Mouse (Mus musculus) lung, embryonic 16.5 days (tissue): Measurements from ENCODE around the gene Ncoa4. TPM values are rescaled to one million over a fixed set of nuclear protein-coding genes. Genes with fewer than 3 reads are reported as not detected.
"Not testable (repeated sequence)": the region's sequence is repeated elsewhere in the genome, so short reads cannot be mapped to it uniquely, and the experiment has no call there.

Experiments used
- ATAC-seq: fragments of 200-750 bp; cut with Nextera tagmentation; 2 replicates; pipeline ENCODE4 v1.8.0; 2017; ENCODE audit warnings: low read depth, mild to moderate bottlenecking, moderate library complexity
- H3K27ac ChIP-seq: fragments of 300-500 bp; sonication (generic); 2 replicates; pipeline ENCODE4 v1.5.1; 2014; ENCODE audit warnings: mild to moderate bottlenecking, control low read depth, low read length
- H3K27me3 ChIP-seq: fragments of 300-500 bp; sonication (generic); 2 replicates; pipeline ENCODE4 v1.6.1; 2014; ENCODE audit warnings: low read depth, low read length, mixed read lengths; ENCODE audit not compliant: control insufficient read depth, insufficient read depth
- H3K36me3 ChIP-seq: fragments of 300-500 bp; sonication (generic); 2 replicates; pipeline ENCODE4 v1.6.1; 2014; ENCODE audit warnings: low read length; ENCODE audit not compliant: control insufficient read depth, insufficient read depth
- H3K4me1 ChIP-seq: fragments of 300-500 bp; sonication (generic); replicated peaks from 2 replicates; pipeline ENCODE4 v1.6.1; 2014; ENCODE audit warnings: low read length, mixed read lengths; ENCODE audit not compliant: control insufficient read depth, insufficient read depth
- H3K4me2 ChIP-seq: fragments of 300-500 bp; sonication (generic); 2 replicates; pipeline ENCODE4 v1.6.1; 2014; ENCODE audit warnings: low read depth, low read length, control low read depth
- H3K4me3 ChIP-seq: fragments of 300-500 bp; sonication (generic); 2 replicates; pipeline ENCODE4 v1.5.1; 2014; ENCODE audit warnings: mild to moderate bottlenecking, low read length, control low read depth
- H3K9ac ChIP-seq: fragments of 300-500 bp; sonication (generic); 2 replicates; pipeline ENCODE4 v1.6.1; 2014; ENCODE audit warnings: low read length, control low read depth
- H3K9me3 ChIP-seq: fragments of 300-500 bp; sonication (generic); 2 replicates; pipeline ENCODE4 v1.6.1; 2016; ENCODE audit warnings: low read length; ENCODE audit not compliant: control insufficient read depth
- WGBS: fragments of 180-500 bp; shearing (Covaris S2); extraction: QIAGEN DNeasy Blood & Tissue Kit; methylation state at CpG from one replicate; pipeline ENCODE4 v1.1.7; 2014; 5-methylcytosine and 5-hydroxymethylcytosine counted together
- polyA plus RNA-seq: library from polyadenylated mRNA; unstranded; fragments of >200 nt; fragmentation: Nextera tagmentation; extraction: Ambion mirVana; gene quantifications from 2 replicates; pipeline ENCODE4 v1.2.1, GENCODE M21; 2015

Gene Ncoa4
- 106 and 108 TPM in 2 replicates for polyA plus RNA-seq

DNA sequence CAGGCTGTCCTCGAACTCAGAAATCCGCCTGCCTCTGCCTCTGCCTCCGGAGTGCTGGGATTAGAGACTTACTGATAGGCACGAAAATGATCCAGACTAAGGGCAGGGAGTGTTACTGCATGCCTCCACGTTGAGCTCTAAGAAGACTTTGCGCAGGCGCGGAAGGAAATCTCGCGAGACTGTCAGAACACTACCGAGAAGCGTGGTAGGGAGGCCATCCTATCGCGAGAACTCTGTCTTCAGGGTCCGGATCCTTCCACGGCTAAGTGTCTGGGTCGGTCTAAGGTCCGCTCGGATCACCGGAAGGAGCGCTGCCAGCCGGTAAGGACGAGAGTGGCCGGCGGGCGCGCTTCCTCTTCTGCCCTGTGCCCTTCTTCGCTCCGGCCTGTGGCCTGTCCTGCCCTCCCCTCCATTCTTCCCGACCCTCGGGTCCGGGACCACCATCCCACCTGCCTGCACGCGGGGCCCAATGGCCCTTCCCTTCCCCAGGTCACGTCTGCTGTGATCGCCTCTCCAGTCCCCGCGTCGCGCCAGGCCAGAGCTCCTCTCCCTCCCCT lies at the start of gene Ncoa4:
TSS of gene Ncoa4 (plus strand) at position 176 of the 557 bp plus-strand sequence.
- H3K4me2 ChIP-seq: peak within 1 kb of the TSS; percentile 69
- WGBS: under 1% methylated on average over 38 of the region's 40 CpGs
- peak within 1 kb of the TSS; percentile 60 for H3K27ac ChIP-seq
- H3K4me3 ChIP-seq: peak within 1 kb of the TSS; percentile 71
- H3K4me1 ChIP-seq: peaks cover 14% of the 10 kb centered on the region
- no peaks in the 10 kb centered on the region for H3K9me3 ChIP-seq
- ATAC-seq: peak; percentile 99
- peak within 1 kb of the TSS; percentile 83 for H3K9ac ChIP-seq
- H3K27me3 ChIP-seq: no peaks in the 10 kb centered on the region
- no peaks in the 10 kb centered on the region for H3K36me3 ChIP-seq

DNA sequence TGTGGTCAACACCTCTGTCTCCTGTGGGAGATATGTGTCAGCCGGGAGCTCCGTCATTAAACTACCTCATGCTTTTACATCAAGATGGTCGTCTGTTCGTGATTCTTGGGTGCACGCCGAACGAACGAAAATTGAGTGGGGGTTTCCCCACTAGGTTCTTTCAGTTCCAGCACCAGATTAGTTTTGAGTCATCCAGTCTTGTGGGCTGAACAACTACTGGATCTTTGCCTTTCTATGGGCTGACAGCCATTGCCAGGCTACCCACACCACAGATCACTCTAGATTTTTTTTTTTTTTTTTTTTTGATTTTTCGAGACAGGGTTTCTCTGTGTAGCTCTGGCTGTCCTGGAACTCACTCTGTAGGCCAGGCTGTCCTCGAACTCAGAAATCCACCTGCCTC lies 47.5 kb upstream of the Ncoa4 start:
- not testable (repeated sequence) for H3K27me3 ChIP-seq, H3K27ac ChIP-seq, H3K4me2 ChIP-seq, H3K4me1 ChIP-seq, ATAC-seq, H3K4me3 ChIP-seq, H3K9me3 ChIP-seq, H3K9ac ChIP-seq, H3K36me3 ChIP-seq
- 94% methylated on average over 10 of the region's 10 CpGs for WGBS

DNA sequence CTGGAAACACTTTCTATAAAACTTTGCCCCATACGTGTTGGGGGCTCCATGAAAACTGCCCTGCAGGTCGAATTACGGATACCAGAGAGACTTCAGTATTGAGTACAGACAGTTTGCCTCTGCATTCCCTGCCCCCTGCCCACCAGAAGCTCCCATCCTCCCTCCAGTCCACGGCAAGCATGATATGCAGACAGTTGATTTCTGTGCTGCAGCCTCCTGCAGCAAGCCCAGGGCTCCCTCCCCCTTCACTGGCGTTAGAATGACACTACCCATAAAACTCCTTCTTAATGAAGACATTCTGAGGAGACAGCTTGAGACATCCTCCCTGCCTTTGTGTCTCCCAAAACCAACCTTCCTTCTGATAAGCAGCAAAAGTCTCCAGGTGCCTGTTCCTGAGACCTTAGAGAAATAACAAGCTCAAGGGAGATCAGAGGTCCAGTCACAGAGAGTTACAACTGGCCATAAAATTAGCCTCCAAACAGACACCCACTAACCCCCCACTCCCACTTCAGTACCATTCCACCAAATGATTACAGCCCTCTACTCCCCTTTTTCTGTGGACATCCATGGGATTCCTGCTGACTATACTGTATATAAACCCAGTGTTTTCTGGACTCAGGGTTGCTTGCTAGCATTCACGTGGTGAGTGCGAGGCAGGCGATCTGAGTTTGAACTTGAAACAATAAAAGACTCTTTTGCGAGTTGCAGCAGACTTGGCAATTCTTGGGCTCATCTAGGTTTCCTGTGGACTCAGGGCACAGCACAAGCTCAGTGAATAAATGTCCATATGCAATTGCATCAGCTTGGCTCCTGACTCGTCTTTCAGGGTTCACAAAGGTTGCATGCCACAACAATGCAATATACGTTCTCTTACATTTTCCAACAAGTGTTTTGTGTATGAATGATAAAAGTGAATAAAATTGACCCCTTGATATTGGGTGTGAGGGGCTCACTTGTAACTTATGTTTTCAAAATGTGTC lies 38.4 kb upstream of the Ncoa4 start:
- no peak for ATAC-seq
- Histone ChIP-seq H3K27ac (no peak overlapping the region), H3K9ac (no peak overlapping the region), H3K27me3 (no peaks in the 10 kb centered on the region), H3K4me1 (no peaks in the 10 kb centered on the region), H3K36me3 (no peaks in the 10 kb centered on the region), H3K4me3 (no peak overlapping the region), H3K4me2 (no peak overlapping the region), H3K9me3 (no peaks in the 10 kb centered on the region)
- WGBS: 64% methylated on average over 11 of the region's 11 CpGs

DNA sequence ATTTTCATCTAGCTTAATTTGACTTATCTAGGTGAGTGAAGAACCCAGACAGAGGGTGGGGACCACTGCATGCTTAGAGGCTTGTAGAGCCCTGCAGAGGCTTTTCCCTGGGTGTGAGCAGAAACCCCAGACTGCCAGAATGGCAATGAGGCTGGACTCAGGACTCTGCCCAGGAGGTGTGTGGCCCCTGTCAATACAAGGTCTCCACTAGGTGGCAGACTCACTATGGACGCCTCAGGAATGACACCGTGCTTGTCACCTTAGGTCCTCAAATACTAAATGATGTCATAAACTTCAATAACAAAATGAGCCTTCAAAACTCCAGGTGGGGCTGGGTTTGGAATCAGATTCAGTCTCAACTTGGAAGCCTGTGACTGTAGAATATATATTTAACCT lies 37.7 kb upstream of the Ncoa4 start:
- Histone ChIP-seq H3K4me2 (no peak overlapping the region), H3K9me3 (no peaks in the 10 kb centered on the region), H3K9ac (no peak overlapping the region), H3K4me1 (no peaks in the 10 kb centered on the region), H3K27ac (no peak overlapping the region), H3K4me3 (no peak overlapping the region), H3K27me3 (no peaks in the 10 kb centered on the region), H3K36me3 (no peaks in the 10 kb centered on the region)
- no peak for ATAC-seq
- 42% methylated on average over 2 of the region's 2 CpGs for WGBS

DNA sequence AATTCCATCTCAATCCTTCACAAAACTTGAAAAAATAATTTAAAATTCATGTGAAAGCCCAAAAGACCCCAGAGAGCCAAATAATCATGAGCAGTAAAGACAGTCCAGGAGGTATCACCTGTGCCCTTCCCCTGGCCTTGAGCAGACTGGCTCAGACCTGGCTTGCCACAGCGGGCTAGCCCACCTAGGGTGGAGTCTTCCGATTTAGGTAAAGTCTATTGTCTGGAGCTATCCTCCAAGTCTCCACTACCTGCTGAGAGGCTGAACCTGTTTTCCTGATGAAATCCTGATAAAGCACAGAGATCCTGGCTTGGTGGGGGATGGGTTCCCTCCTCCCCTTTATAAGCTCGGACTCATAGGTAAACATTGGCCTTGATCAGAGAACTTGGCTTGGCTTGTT lies 35.4 kb upstream of the Ncoa4 start:
- Histone ChIP-seq H3K4me1 (no peaks in the 10 kb centered on the region), H3K27me3 (no peaks in the 10 kb centered on the region), H3K4me3 (no peak overlapping the region), H3K9ac (no peak overlapping the region), H3K36me3 (no peaks in the 10 kb centered on the region), H3K27ac (no peak overlapping the region), H3K4me2 (no peak overlapping the region), H3K9me3 (no peaks in the 10 kb centered on the region)
- WGBS: 53% methylated on average over 3 of the region's 3 CpGs
- ATAC-seq: no peak

DNA sequence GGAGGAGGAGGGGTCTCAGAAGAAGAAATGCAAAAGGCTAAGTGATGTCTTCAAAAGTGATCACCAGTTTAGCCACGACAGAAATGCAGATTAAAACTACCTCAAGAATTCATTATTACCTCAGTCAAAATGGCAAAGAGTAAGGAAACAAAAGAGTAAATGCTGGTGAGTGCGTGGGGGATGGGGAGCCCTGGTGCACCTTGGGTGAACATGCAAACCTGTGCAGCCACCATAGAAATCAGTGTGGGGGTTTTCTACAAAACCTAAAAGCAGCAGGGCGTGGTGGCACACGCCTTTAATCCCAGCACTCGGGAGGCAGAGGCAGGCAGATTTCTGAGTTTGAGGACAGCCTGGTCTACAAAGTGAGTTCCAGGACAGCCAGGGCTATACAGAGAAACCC lies 34.4 kb upstream of the Ncoa4 start:
- H3K27me3 ChIP-seq, H3K4me3 ChIP-seq, H3K9me3 ChIP-seq, H3K27ac ChIP-seq, H3K9ac ChIP-seq, H3K36me3 ChIP-seq, H3K4me1 ChIP-seq, H3K4me2 ChIP-seq, ATAC-seq: not testable (repeated sequence)
- WGBS: 78% methylated on average over 5 of the region's 5 CpGs

DNA sequence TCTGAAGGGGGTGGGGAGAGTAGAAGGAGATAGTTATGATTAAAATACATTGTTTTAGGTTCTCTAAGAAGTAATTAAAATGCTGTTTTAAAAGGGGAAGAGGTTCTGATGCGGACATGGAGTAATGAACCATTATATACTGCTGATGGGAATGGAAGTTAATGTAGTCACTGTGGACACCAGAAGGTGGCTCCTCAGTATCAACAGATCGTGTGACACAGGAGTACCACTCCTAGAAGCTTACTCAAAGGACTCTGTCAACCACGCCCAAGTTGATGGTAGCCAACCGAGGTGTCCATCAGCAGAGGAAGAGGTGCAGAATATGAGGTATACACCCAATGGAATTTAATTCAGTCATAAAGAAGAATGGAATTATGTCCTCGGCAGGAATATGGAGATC lies 31.3 kb upstream of the Ncoa4 start:
- Histone ChIP-seq H3K27ac (no peak overlapping the region), H3K4me3 (no peak overlapping the region), H3K4me1 (no peaks in the 10 kb centered on the region), H3K36me3 (no peaks in the 10 kb centered on the region), H3K4me2 (no peak overlapping the region), H3K27me3 (no peaks in the 10 kb centered on the region), H3K9ac (no peak overlapping the region), H3K9me3 (no peaks in the 10 kb centered on the region)
- ATAC-seq: no peak
- WGBS: 76% methylated on average over 5 of the region's 5 CpGs

DNA sequence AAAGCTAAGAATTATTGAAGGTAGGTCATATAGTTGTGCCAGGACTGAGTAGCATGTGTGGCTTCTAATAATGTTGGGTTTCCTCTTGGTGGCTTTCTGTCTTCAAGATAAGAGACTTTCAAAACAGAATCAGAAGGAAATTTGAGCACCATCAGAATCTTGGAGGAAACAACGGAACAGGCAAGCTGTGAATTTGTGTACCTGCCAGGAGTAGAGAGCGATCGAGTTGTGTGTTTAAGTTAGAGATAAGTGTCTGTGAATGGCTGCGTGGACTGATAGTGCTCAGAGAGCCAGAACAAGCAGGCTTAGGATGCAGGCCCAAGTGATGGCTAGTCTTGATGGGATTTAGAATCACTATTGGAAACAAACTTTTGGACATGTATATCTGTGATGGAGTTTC lies 27.8 kb upstream of the Ncoa4 start:
- no peak overlapping the region for H3K9ac ChIP-seq
- no peak for ATAC-seq
- no peaks in the 10 kb centered on the region for H3K4me1 ChIP-seq
- no peaks in the 10 kb centered on the region for H3K36me3 ChIP-seq
- H3K9me3 ChIP-seq: no peaks in the 10 kb centered on the region
- WGBS: 20% methylated on average over 4 of the region's 4 CpGs
- H3K27me3 ChIP-seq: no peaks in the 10 kb centered on the region
- H3K4me3 ChIP-seq: no peak overlapping the region
- H3K27ac ChIP-seq: no peak overlapping the region
- no peak overlapping the region for H3K4me2 ChIP-seq

DNA sequence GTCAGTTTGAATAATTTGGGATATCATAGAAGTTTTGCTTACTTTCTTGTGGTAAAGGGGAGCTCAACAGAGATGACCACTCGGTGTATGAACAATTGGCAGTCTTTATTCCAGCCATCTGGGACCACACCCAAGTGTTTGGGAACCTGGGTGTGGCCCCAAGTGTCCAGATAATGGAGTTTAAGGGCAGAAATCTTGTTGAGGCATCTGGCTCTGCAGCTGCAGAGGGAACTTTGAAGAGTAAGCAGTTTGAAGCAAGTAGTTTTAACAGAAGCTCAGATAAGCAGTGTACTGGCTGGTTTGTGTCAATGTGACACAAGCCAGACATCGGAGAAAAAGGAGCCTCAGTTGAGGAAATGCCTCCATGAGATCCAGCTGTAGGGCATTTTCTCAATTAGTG lies 25.4 kb upstream of the Ncoa4 start:
- Histone ChIP-seq H3K9me3 (no peaks in the 10 kb centered on the region), H3K4me3 (no peak overlapping the region), H3K4me1 (no peaks in the 10 kb centered on the region), H3K27me3 (no peaks in the 10 kb centered on the region), H3K27ac (no peak overlapping the region), H3K36me3 (no peaks in the 10 kb centered on the region), H3K9ac (no peak overlapping the region), H3K4me2 (no peak overlapping the region)
- no peak for ATAC-seq
- 42% methylated on average over 2 of the region's 2 CpGs for WGBS
